In genomic region chr11:116025056-116025845, GRCm38 (mm10) we compare ENCODE assay signal across 9 mouse cellular contexts. TPM values are rescaled to one million over a fixed set of nuclear protein-coding genes. Genes with fewer than 3 reads are reported as not detected.
DNase-seq lines count a peak whose midpoint lies in the region; ATAC-seq and TF ChIP-seq lines count a peak whose summit lies in the region.
"Had no signal": no experiment of that assay in that cellular context is flagged by ENCODE, and none has a peak within 500 bp of the region (broad histone marks: within the 10 kb centered on the region; RNA-seq: fewer than 3 reads in every experiment).

No protein-coding gene starts in this region.

- no peaks in the 10 kb centered on the region for H3K9me3 ChIP-seq in hindbrain, embryonic 10.5 days
- H3K9me3 ChIP-seq in hindbrain, embryonic 11.5 days (ENCODE audit: control insufficient read depth, low read length): no peaks in the 10 kb centered on the region
- no peaks in the 10 kb centered on the region for H3K9me3 ChIP-seq in forebrain, postnatal 0 days (ENCODE audit: low read length)
- H3K9me3 ChIP-seq in midbrain, embryonic 11.5 days (ENCODE audit: control insufficient read depth, low read length): no peaks in the 10 kb centered on the region

- no peaks in the 10 kb centered on the region for H3K27me3 ChIP-seq in hindbrain, embryonic 10.5 days (ENCODE audit: insufficient read depth, poor library complexity, severe bottlenecking)
- no peaks in the 10 kb centered on the region for H3K27me3 ChIP-seq in hindbrain, embryonic 11.5 days (ENCODE audit: control insufficient read depth, insufficient read depth, low read length)
- no peaks in the 10 kb centered on the region for H3K27me3 ChIP-seq in forebrain, postnatal 0 days (ENCODE audit: insufficient read depth, low read length)
- H3K27me3 ChIP-seq in midbrain, embryonic 11.5 days (ENCODE audit: control insufficient read depth, insufficient read depth, low read length): no peaks in the 10 kb centered on the region
- H3K27me3 ChIP-seq: Patski had no signal

- DNase-seq in cerebellum, adult 11-12 months: peak; percentile 60
- no peak for DNase-seq in cerebellum, adult 11 months
- no peak for DNase-seq in hindbrain, embryonic 10.5 days (ENCODE audit: low spot score)
- no peak for DNase-seq in hindbrain, embryonic 11.5 days (ENCODE audit: low spot score)
- DNase-seq in forebrain, postnatal 0 days: no peak
- peak; percentile 78 for DNase-seq in midbrain, embryonic 11.5 days (ENCODE audit: low spot score, missing footprints)
- DNase-seq in gastrocnemius, postnatal 25 days: no peak
- no peak for DNase-seq in adrenal gland, adult 18-20 months (ENCODE audit: low spot score in 2 of 2)

- H3K9ac ChIP-seq in hindbrain, embryonic 11.5 days (ENCODE audit: low read depth, low read length): no peak overlapping the region
- no peak overlapping the region for H3K9ac ChIP-seq in forebrain, postnatal 0 days
- no peak overlapping the region for H3K9ac ChIP-seq in midbrain, embryonic 11.5 days (ENCODE audit: low read length)

- no peak for TF ChIP-seq CTCF in forebrain, postnatal 0 days (IDR thresholded peaks at IDR 0.05; ENCODE audit: low read depth)

- no peak for ATAC-seq in hindbrain, embryonic 11.5 days (ENCODE audit: low FRiP score)
- no peak for ATAC-seq in forebrain, postnatal 0 days
- no peak for ATAC-seq in midbrain, embryonic 11.5 days (ENCODE audit: low FRiP score)

- no peak overlapping the region for H3K4me2 ChIP-seq in hindbrain, embryonic 11.5 days (replicated peaks; ENCODE audit: low read depth, low read length)
- no peak overlapping the region for H3K4me2 ChIP-seq in forebrain, postnatal 0 days (ENCODE audit: low read depth)
- no peak overlapping the region for H3K4me2 ChIP-seq in midbrain, embryonic 11.5 days

- WGBS in hindbrain, embryonic 10.5 days: 91% methylated on average over 3 of the region's 3 CpGs
- 87% methylated on average over 3 of the region's 3 CpGs for WGBS in hindbrain, embryonic 11.5 days
- 92% methylated on average over 3 of the region's 3 CpGs for WGBS in forebrain, postnatal 0 days
- 86% methylated on average over 3 of the region's 3 CpGs for WGBS in midbrain, embryonic 11.5 days

- no peak overlapping the region for H3K4me3 ChIP-seq in hindbrain, embryonic 10.5 days
- no peak overlapping the region for H3K4me3 ChIP-seq in hindbrain, embryonic 11.5 days (ENCODE audit: low read depth, low read length)
- no peak overlapping the region for H3K4me3 ChIP-seq in forebrain, postnatal 0 days (ENCODE audit: low read depth, low read length)
- H3K4me3 ChIP-seq in midbrain, embryonic 11.5 days (ENCODE audit: low read depth, low read length): no peak overlapping the region

- peaks cover 14% of the 10 kb centered on the region for H3K4me1 ChIP-seq in hindbrain, embryonic 10.5 days (replicated peaks)
- H3K4me1 ChIP-seq in hindbrain, embryonic 11.5 days (replicated peaks; ENCODE audit: control insufficient read depth, insufficient read depth, low read length): no peaks in the 10 kb centered on the region
- peaks cover 4% of the 10 kb centered on the region; the same call in 1 of the 2 replicates for H3K4me1 ChIP-seq in forebrain, postnatal 0 days (ENCODE audit: insufficient read depth)
- H3K4me1 ChIP-seq in midbrain, embryonic 11.5 days (ENCODE audit: control insufficient read depth, insufficient read depth, low read length): peaks cover 5% of the 10 kb centered on the region; the same call in 1 of the 2 replicates

- H3K36me3 ChIP-seq in hindbrain, embryonic 10.5 days: peaks cover 25% of the 10 kb centered on the region
- H3K36me3 ChIP-seq in hindbrain, embryonic 11.5 days (ENCODE audit: control insufficient read depth, insufficient read depth, low read length): no peaks in the 10 kb centered on the region
- H3K36me3 ChIP-seq in forebrain, postnatal 0 days (ENCODE audit: insufficient read depth): peaks cover 19% of the 10 kb centered on the region
- no peaks in the 10 kb centered on the region for H3K36me3 ChIP-seq in midbrain, embryonic 11.5 days (ENCODE audit: control insufficient read depth, insufficient read depth, low read length)

- H3K27ac ChIP-seq in hindbrain, embryonic 10.5 days: peak overlapping the region; percentile 67
- no peak overlapping the region for H3K27ac ChIP-seq in hindbrain, embryonic 11.5 days (ENCODE audit: low read depth, low read length)
- peak overlapping the region; percentile 68 for H3K27ac ChIP-seq in forebrain, postnatal 0 days (ENCODE audit: low read depth, low read length)
- no peak overlapping the region for H3K27ac ChIP-seq in midbrain, embryonic 11.5 days (ENCODE audit: low read depth, low read length)

RNA-seq across cellular contexts. Expression of gene H3f3b, which starts 2.5 kb away (rescaled TPM):
- polyA plus RNA-seq in hindbrain, embryonic 10.5 days (2016; fragmentation: Nextera tagmentation; extraction: Ambion mirVana): 1,623 and 1,834 TPM in 2 replicates
- 2,172 and 2,203 TPM in 2 replicates for polyA plus RNA-seq in hindbrain, embryonic 11.5 days (2014; fragmentation: Nextera tagmentation; extraction: Ambion mirVana)
- total RNA-seq in forebrain, postnatal 0 days (2014; rRNA removed): 730 and 936 TPM in 2 replicates
- 2,422 and 2,718 TPM in 2 replicates for polyA plus RNA-seq in forebrain, postnatal 0 days (2015; fragmentation: Nextera tagmentation; extraction: Ambion mirVana)
- polyA plus RNA-seq in midbrain, embryonic 11.5 days (2014; fragmentation: Nextera tagmentation; extraction: Ambion mirVana): 1,982 and 2,171 TPM in 2 replicates
- total RNA-seq in gastrocnemius, postnatal 25 days (2021): 10 to 100 TPM; 65.8 to 68.4 TPM
- 100 to 1,000 TPM; 248 to 269 TPM for total RNA-seq in adrenal gland, adult 18-20 months (2021)

RNA-seq across cellular contexts. Expression of gene Unk, which starts 4.9 kb away (rescaled TPM):
- 47.7 and 51.3 TPM in 2 replicates for polyA plus RNA-seq in hindbrain, embryonic 10.5 days (2016; fragmentation: Nextera tagmentation; extraction: Ambion mirVana)
- 25.8 and 26.9 TPM in 2 replicates for polyA plus RNA-seq in hindbrain, embryonic 11.5 days (2014; fragmentation: Nextera tagmentation; extraction: Ambion mirVana)
- total RNA-seq in forebrain, postnatal 0 days (2014; rRNA removed): 38.9 and 43.8 TPM in 2 replicates
- 18.7 and 22.5 TPM in 2 replicates for polyA plus RNA-seq in forebrain, postnatal 0 days (2015; fragmentation: Nextera tagmentation; extraction: Ambion mirVana)
- polyA plus RNA-seq in midbrain, embryonic 11.5 days (2014; fragmentation: Nextera tagmentation; extraction: Ambion mirVana): 23.4 and 24.1 TPM in 2 replicates
- total RNA-seq in gastrocnemius, postnatal 25 days (2021): 1 to 10 TPM; 6.1 to 6.6 TPM
- total RNA-seq in adrenal gland, adult 18-20 months (2021): 10 to 100 TPM; 16.2 to 19.2 TPM

RNA-seq across cellular contexts. Expression of gene Galk1, which starts 12.7 kb away (rescaled TPM):
- polyA plus RNA-seq in hindbrain, embryonic 10.5 days (2016; fragmentation: Nextera tagmentation; extraction: Ambion mirVana): 184 and 204 TPM in 2 replicates
- polyA plus RNA-seq in hindbrain, embryonic 11.5 days (2014; fragmentation: Nextera tagmentation; extraction: Ambion mirVana): 89.0 and 96.3 TPM in 2 replicates
- total RNA-seq in forebrain, postnatal 0 days (2014; rRNA removed): 42.6 and 52.2 TPM in 2 replicates
- polyA plus RNA-seq in forebrain, postnatal 0 days (2015; fragmentation: Nextera tagmentation; extraction: Ambion mirVana): 61.1 and 66.4 TPM in 2 replicates
- 82.5 and 93.4 TPM in 2 replicates for polyA plus RNA-seq in midbrain, embryonic 11.5 days (2014; fragmentation: Nextera tagmentation; extraction: Ambion mirVana)
- total RNA-seq in gastrocnemius, postnatal 25 days (2021): 1 to 10 TPM; 3.6 to 4.3 TPM
- total RNA-seq in adrenal gland, adult 18-20 months (2021): 10 to 100 TPM; 26.8 to 33.1 TPM

RNA-seq across cellular contexts. Expression of gene Itgb4, which starts 50.7 kb away (rescaled TPM):
- polyA plus RNA-seq in hindbrain, embryonic 10.5 days (2016; fragmentation: Nextera tagmentation; extraction: Ambion mirVana): 0.92 and 0.94 TPM in 2 replicates
- polyA plus RNA-seq in hindbrain, embryonic 11.5 days (2014; fragmentation: Nextera tagmentation; extraction: Ambion mirVana): 0.36 and 0.82 TPM in 2 replicates
- 0.46 and 1.1 TPM in 2 replicates for total RNA-seq in forebrain, postnatal 0 days (2014; rRNA removed)
- 0.93 and 1.3 TPM in 2 replicates for polyA plus RNA-seq in forebrain, postnatal 0 days (2015; fragmentation: Nextera tagmentation; extraction: Ambion mirVana)
- polyA plus RNA-seq in midbrain, embryonic 11.5 days (2014; fragmentation: Nextera tagmentation; extraction: Ambion mirVana): 0.23 and 0.25 TPM in 2 replicates
- total RNA-seq in gastrocnemius, postnatal 25 days (2021): 1 to 10 TPM; 4.2 to 4.5 TPM
- total RNA-seq in adrenal gland, adult 18-20 months (2021): 1 to 10 TPM; 3.1 to 3.7 TPM

RNA-seq across cellular contexts. Expression of gene Unc13d, which starts 52.5 kb away (rescaled TPM):
- 3.1 and 4.5 TPM in 2 replicates for polyA plus RNA-seq in hindbrain, embryonic 10.5 days (2016; fragmentation: Nextera tagmentation; extraction: Ambion mirVana)
- polyA plus RNA-seq in hindbrain, embryonic 11.5 days (2014; fragmentation: Nextera tagmentation; extraction: Ambion mirVana): 1.1 and 1.3 TPM in 2 replicates
- 0.46 and 0.86 TPM in 2 replicates for total RNA-seq in forebrain, postnatal 0 days (2014; rRNA removed)
- 0.29 and 0.58 TPM in 2 replicates for polyA plus RNA-seq in forebrain, postnatal 0 days (2015; fragmentation: Nextera tagmentation; extraction: Ambion mirVana)
- 0.82 and 1.1 TPM in 2 replicates for polyA plus RNA-seq in midbrain, embryonic 11.5 days (2014; fragmentation: Nextera tagmentation; extraction: Ambion mirVana)
- total RNA-seq in gastrocnemius, postnatal 25 days (2021): under 1 TPM; 0.16 to 0.38 TPM
- total RNA-seq in adrenal gland, adult 18-20 months (2021): 1 to 10 TPM; 1.0 to 1.3 TPM

Comparison
In these comparisons a context has a peak if more than half of its experiments do, and no peak if none do; other contexts are left out.
1. DNase-seq: peak in cerebellum, adult 11-12 months (single experiment) and midbrain, embryonic 11.5 days (single experiment); none in cerebellum, adult 11 months (single experiment), hindbrain, embryonic 10.5 days (single experiment), hindbrain, embryonic 11.5 days (single experiment), forebrain, postnatal 0 days (single experiment), gastrocnemius, postnatal 25 days (single experiment) and adrenal gland, adult 18-20 months (0 of 2).
2. H3K27ac ChIP-seq: peak in hindbrain, embryonic 10.5 days (single experiment) and forebrain, postnatal 0 days (single experiment); none in hindbrain, embryonic 11.5 days (single experiment) and midbrain, embryonic 11.5 days (single experiment).